Mouse (Mus musculus) kidney, adult 2 months (tissue): ENCODE results near the gene Cpsf4. TPM values are rescaled to one million over a fixed set of nuclear protein-coding genes. Genes with fewer than 3 reads are reported as not detected.

ENCODE experiments used
- DNase-seq: peaks from one replicate; pipeline ENCODE4 v3.0.0; 2021
- H3K27ac ChIP-seq: fragments of 200-500 bp; 2 replicates; pipeline ENCODE4 v1.5.1; 2012; ENCODE audit warnings: low read depth, low read length, control low read depth, inconsistent platforms; ENCODE audit not compliant: insufficient read depth
- H3K27me3 ChIP-seq: fragments of 200-500 bp; replicated peaks from 2 replicates; pipeline ENCODE4 v1.6.1; 2012; ENCODE audit warnings: mild to moderate bottlenecking, moderate library complexity, low read length, inconsistent platforms; ENCODE audit not compliant: control insufficient read depth, insufficient read depth
- H3K36me3 ChIP-seq: fragments of 200-500 bp; 2 replicates; pipeline ENCODE4 v1.6.1; 2012; ENCODE audit warnings: mild to moderate bottlenecking, moderate library complexity, low read length, inconsistent platforms; ENCODE audit not compliant: control insufficient read depth, insufficient read depth
- H3K4me1 ChIP-seq: fragments of 200-500 bp; 2 replicates; pipeline ENCODE4 v1.6.1; 2011; ENCODE audit warnings: low read length; ENCODE audit not compliant: control insufficient read depth, insufficient read depth
- H3K4me3 ChIP-seq: fragments of 200-500 bp; 2 replicates; pipeline ENCODE4 v1.5.1; 2011; ENCODE audit warnings: mild to moderate bottlenecking, low read depth, low read length, control low read depth; ENCODE audit not compliant: insufficient read depth
- CTCF ChIP-seq: fragments of 200-500 bp; conservative IDR thresholded peaks from 2 replicates; pipeline ENCODE4 v1.5.1; 2011; ENCODE audit warnings: low read depth, mild to moderate bottlenecking, control low read depth, low read length, moderate library complexity, mixed read lengths; ENCODE audit not compliant: insufficient read depth, insufficient read length
- POLR2A ChIP-seq: fragments of 200-500 bp; IDR thresholded peaks from one replicate; pipeline ENCODE4 v1.6.1; 2011; ENCODE audit warnings: low read depth, low read length, control low read depth
- WGBS: fragments of 180-500 bp; shearing (Covaris S2); methylation state at CpG from one replicate; pipeline ENCODE4 v1.1.7; 2018; 5-methylcytosine and 5-hydroxymethylcytosine counted together
- polyA plus RNA-seq: library from polyadenylated mRNA; depleted of rRNA; stranded (reverse); fragments of >200 nt; gene quantifications from 2 replicates; pipeline ENCODE4 v1.2.3, GENCODE M21; 2012

Cpsf4 gene
- polyA plus RNA-seq, 1 experiment = 19.2 TPM

- TF ChIP-seq CTCF = no peak
- TF ChIP-seq POLR2A = no peak
- DNase-seq = no peak
- no peaks in the 10 kb centered on the region for H3K4me1 ChIP-seq
- no peak overlapping the region for H3K27ac ChIP-seq
- WGBS = 97% methylated on average over 4 of the region's 4 CpGs
- no peaks in the 10 kb centered on the region for H3K27me3 ChIP-seq
- no peaks in the 10 kb centered on the region for H3K36me3 ChIP-seq
- no peak overlapping the region for H3K4me3 ChIP-seq
Observed at GRCm38 (mm10) chr5:145211340-145211739, 44.3 kb downstream of the Cpsf4 start.

GRCm38 (mm10) chr5:145212216-145212615 is 45.2 kb downstream of the Cpsf4 start:
- Histone ChIP-seq H3K4me3 (no peak overlapping the region), H3K36me3 (no peaks in the 10 kb centered on the region), H3K27ac (no peak overlapping the region), H3K27me3 (no peaks in the 10 kb centered on the region), H3K4me1 (no peaks in the 10 kb centered on the region)
- TF ChIP-seq CTCF = no peak
- TF ChIP-seq POLR2A = no peak
- no peak for DNase-seq
- WGBS = 95% methylated on average over 4 of the region's 4 CpGs

- no peak overlapping the region for H3K27ac ChIP-seq
- no peaks in the 10 kb centered on the region for H3K36me3 ChIP-seq
- no peaks in the 10 kb centered on the region for H3K4me1 ChIP-seq
- no peak for TF ChIP-seq CTCF
- no peak overlapping the region for H3K4me3 ChIP-seq
- 97% methylated on average over 3 of the region's 3 CpGs for WGBS
- no peaks in the 10 kb centered on the region for H3K27me3 ChIP-seq
- no peak for DNase-seq
Observed at GRCm38 (mm10) chr5:145213505-145213904, 46.5 kb downstream of the Cpsf4 start.

GRCm38 (mm10) chr5:145214679-145215078 is 47.7 kb downstream of the Cpsf4 start:
- no peaks in the 10 kb centered on the region for H3K4me1 ChIP-seq
- peaks cover 1% of the 10 kb centered on the region; the same call in 1 of the 2 replicates for H3K36me3 ChIP-seq
- no peak overlapping the region for H3K27ac ChIP-seq
- H3K27me3 ChIP-seq = no peaks in the 10 kb centered on the region
- 59% methylated on average over 4 of the region's 4 CpGs for WGBS
- DNase-seq = peak; percentile 62
- no peak for TF ChIP-seq POLR2A
- TF ChIP-seq CTCF = peak; percentile 50
- no peak overlapping the region for H3K4me3 ChIP-seq

- Histone ChIP-seq H3K4me3 (no peak overlapping the region), H3K36me3 (peaks cover 1% of the 10 kb centered on the region; the same call in 1 of the 2 replicates)
Observed at GRCm38 (mm10) chr5:145217746-145218145, 50.7 kb downstream of the Cpsf4 start.

GRCm38 (mm10) chr5:145218206-145218605 is 51.2 kb downstream of the Cpsf4 start:
- DNase-seq = peak; percentile 77
- H3K4me1 ChIP-seq = peaks cover 5% of the 10 kb centered on the region; the same call in 1 of the 2 replicates
- no peak overlapping the region for H3K4me3 ChIP-seq
- peaks cover 1% of the 10 kb centered on the region; the same call in 1 of the 2 replicates for H3K36me3 ChIP-seq
- no peaks in the 10 kb centered on the region for H3K27me3 ChIP-seq
- TF ChIP-seq CTCF (no peak), POLR2A (no peak)
- 81% methylated on average over 21 of the region's 21 CpGs for WGBS
- H3K27ac ChIP-seq = no peak overlapping the region

More at GRCm38 (mm10) chr5:145217746-145218145, 50.7 kb downstream of the Cpsf4 start:
- WGBS = 88% methylated on average over 6 of the region's 6 CpGs
- no peaks in the 10 kb centered on the region for H3K27me3 ChIP-seq
- peaks cover 5% of the 10 kb centered on the region; the same call in 1 of the 2 replicates for H3K4me1 ChIP-seq
- no peak overlapping the region for H3K27ac ChIP-seq
- no peak for DNase-seq
- TF ChIP-seq POLR2A = no peak
- TF ChIP-seq CTCF = no peak

- Histone ChIP-seq H3K4me1 (peaks cover 5% of the 10 kb centered on the region; the same call in 1 of the 2 replicates), H3K36me3 (peaks cover 1% of the 10 kb centered on the region; the same call in 1 of the 2 replicates), H3K27ac (no peak overlapping the region), H3K4me3 (no peak overlapping the region), H3K27me3 (no peaks in the 10 kb centered on the region)
- TF ChIP-seq CTCF = no peak
- no peak for TF ChIP-seq POLR2A
- no peak for DNase-seq
- WGBS = 95% methylated on average over 20 of the region's 20 CpGs
Observed at GRCm38 (mm10) chr5:145218671-145219070, 51.7 kb downstream of the Cpsf4 start.

GRCm38 (mm10) chr5:145219981-145220380 is 53.0 kb downstream of the Cpsf4 start:
- H3K27ac ChIP-seq = peak overlapping the region; percentile 17; the same call in 1 of the 2 replicates
- peak; percentile 91 for DNase-seq
- peaks cover 1% of the 10 kb centered on the region; the same call in 1 of the 2 replicates for H3K36me3 ChIP-seq
- H3K4me3 ChIP-seq = no peak overlapping the region
- H3K27me3 ChIP-seq = no peaks in the 10 kb centered on the region
- TF ChIP-seq POLR2A = no peak
- TF ChIP-seq CTCF = 0 out of 2 replicates have a peak, but pooled peaks have one; percentile 18
- WGBS = 73% methylated on average over 8 of the region's 8 CpGs
- peaks cover 5% of the 10 kb centered on the region; the same call in 1 of the 2 replicates for H3K4me1 ChIP-seq
